19 mouse cellular contexts compared by ENCODE assay signal in the genomic region with DNA sequence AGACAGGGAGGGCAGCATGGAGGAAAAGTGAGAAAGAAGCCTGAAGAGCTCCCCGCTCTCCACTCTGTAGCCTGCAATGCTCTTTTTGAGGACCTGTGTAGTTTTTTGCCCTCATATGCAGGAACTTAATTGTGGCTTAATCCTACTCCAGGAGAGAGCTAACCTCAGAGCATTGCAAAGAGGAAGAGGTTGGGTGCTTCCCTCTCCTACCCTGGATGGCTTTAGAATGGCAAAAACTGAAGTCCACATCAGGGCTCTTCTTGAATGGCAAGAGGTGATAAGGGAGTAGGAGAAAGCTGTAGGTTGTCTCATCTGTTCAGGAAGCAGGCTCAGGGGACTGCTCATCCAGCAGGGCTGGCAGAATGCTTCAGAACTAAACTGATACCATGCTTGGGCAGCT. TPM values are rescaled to one million over a fixed set of nuclear protein-coding genes. Genes with fewer than 3 reads are reported as not detected.
"Had no signal": no experiment of that assay in that cellular context is flagged by ENCODE, and none has a peak within 500 bp of the region (broad histone marks: within the 10 kb centered on the region; RNA-seq: fewer than 3 reads in every experiment).

No protein-coding gene starts in this region.

- H3K9me3 ChIP-seq: liver, embryonic 15.5 days; lung, embryonic 15.5 days; megakaryocyte, embryonic 14.5 days; midbrain, embryonic 12.5 days; midbrain, embryonic 15.5 days; neural tube, embryonic 12.5 days; stomach, embryonic 15.5 days had no signal

- H3K9ac ChIP-seq: liver, embryonic 15.5 days; liver, postnatal 0 days; lung, embryonic 15.5 days; midbrain, embryonic 12.5 days; midbrain, embryonic 15.5 days; neural tube, embryonic 12.5 days; stomach, embryonic 15.5 days had no signal

- H3K4me1 ChIP-seq: liver, embryonic 15.5 days had no signal

- H3K4me3 ChIP-seq: liver, embryonic 15.5 days; lung, embryonic 15.5 days; megakaryocyte, embryonic 14.5 days; midbrain, embryonic 12.5 days; midbrain, embryonic 15.5 days; neural tube, embryonic 12.5 days; stomach, embryonic 15.5 days had no signal

- H3K27ac ChIP-seq: liver, embryonic 15.5 days; lung, embryonic 15.5 days; midbrain, embryonic 12.5 days; midbrain, embryonic 15.5 days; neural tube, embryonic 12.5 days; stomach, embryonic 15.5 days; stomach, postnatal 0 days had no signal

- ATAC-seq: liver, postnatal 0 days; lung, postnatal 0 days; midbrain, embryonic 15.5 days had no signal

- DNase-seq: liver, postnatal 0 days; lung, adult 2 months; lung, postnatal 14 days; lung, postnatal 4 days; right cerebral cortex, postnatal 14 days; thymus, adult 2 months; thymus, postnatal 25 days; thymus, postnatal 4 days had no signal

- H3K36me3 ChIP-seq: liver, embryonic 15.5 days; lung, embryonic 15.5 days; midbrain, embryonic 12.5 days; midbrain, embryonic 15.5 days; neural tube, embryonic 12.5 days; stomach, embryonic 15.5 days had no signal

RNA-seq across cellular contexts. Expression of gene Foxc1, which starts 18.7 kb away (rescaled TPM):
- total RNA-seq: monocyte, adult 5-6 weeks; neutrophil, adult 5-6 weeks had no signal
- polyA plus RNA-seq: liver, postnatal 0 days had no signal
